ENCODE assay signal across 21 mouse cellular contexts in the genomic region with DNA sequence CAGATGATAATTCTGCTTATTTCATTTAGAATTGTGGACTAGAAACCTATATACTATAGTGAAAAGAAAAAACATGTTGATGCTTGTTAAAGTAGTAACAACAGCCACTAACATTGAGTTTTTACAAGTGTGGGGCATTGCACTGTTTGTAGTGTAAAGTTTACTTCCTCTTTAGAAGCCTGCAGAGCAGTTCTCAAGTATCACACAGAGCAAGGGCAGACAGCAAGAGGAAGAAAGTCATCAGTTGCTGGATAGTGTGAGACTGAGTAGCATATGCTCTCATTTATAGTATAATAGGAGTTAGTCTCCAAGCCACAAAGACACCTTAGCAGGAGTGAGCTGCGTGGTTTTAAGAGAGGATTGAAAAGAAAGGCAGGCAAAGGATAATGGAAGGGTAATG.
DNase-seq lines count a peak whose midpoint lies in the region; ATAC-seq and TF ChIP-seq lines count a peak whose summit lies in the region.
"Had no signal": no experiment of that assay in that cellular context is flagged by ENCODE, and none has a peak within 500 bp of the region (broad histone marks: within the 10 kb centered on the region; RNA-seq: fewer than 3 reads in every experiment).

No protein-coding gene starts in this region.

- ATAC-seq in hematopoietic stem cell, adult 5-6 weeks (replicated peaks in 1 of 2; ENCODE audit: insufficient read depth in 1 of 2, low FRiP score in 2 of 2, low TSS enrichment in 1 of 2, low read depth in 1 of 2, poor library complexity in 2 of 2, severe bottlenecking in 2 of 2): peak; percentile 71 to 87; a peak in 3 of 4 replicates
- ATAC-seq: forebrain, embryonic 14.5 days; intestine, embryonic 16.5 days had no signal

- no peak overlapping the region for H3K9ac ChIP-seq in MEL (ENCODE audit: control insufficient read depth, low read depth, low read length, poor library complexity, severe bottlenecking)
- H3K9ac ChIP-seq: hindbrain, embryonic 15.5 days had no signal

- no peaks in the 10 kb centered on the region for H3K27me3 ChIP-seq in MEL (ENCODE audit: control insufficient read depth in 1 of 2, insufficient read depth in 2 of 2, low read length in 2 of 2)
- no peaks in the 10 kb centered on the region for H3K27me3 ChIP-seq in splenic B cell, adult 2 months (ENCODE audit: control insufficient read depth, insufficient read depth, low read length, poor library complexity, severe bottlenecking)
- H3K27me3 ChIP-seq: CH12.LX; hindbrain, embryonic 15.5 days had no signal

- TF ChIP-seq RAD21 in MEL (IDR thresholded peaks at IDR 0.05; ENCODE audit: low read depth, low read length): no peak

- no peak for TF ChIP-seq CTCF in MEL (IDR thresholded peaks at IDR 0.05 in 2 of 3, conservative IDR thresholded peaks at IDR 0.05 in 1 of 3; ENCODE audit: control insufficient read depth in 1 of 3, insufficient read depth in 1 of 3, low read depth in 2 of 3, low read length in 3 of 3, poor library complexity in 1 of 3, severe bottlenecking in 1 of 3)

- H3K4me3 ChIP-seq in MEL (ENCODE audit: control insufficient read depth in 1 of 2, insufficient read depth in 1 of 2, low read depth in 2 of 2, low read length in 2 of 2): no peak overlapping the region
- H3K4me3 ChIP-seq: embryonic facial prominence, embryonic 10.5 days; erythroblast, embryonic 14.5 days; forebrain, embryonic 10.5 days; heart, adult 2 months; hindbrain, embryonic 15.5 days had no signal

- no peak for TF ChIP-seq POLR2A in MEL (IDR thresholded peaks at IDR 0.05; ENCODE audit: control insufficient read depth in 1 of 2, insufficient read depth in 1 of 2, low read depth in 1 of 2, low read length in 2 of 2, poor library complexity in 1 of 2)

- no peak for TF ChIP-seq EP300 in MEL (IDR thresholded peaks at IDR 0.05; ENCODE audit: low read depth in 1 of 2, low read length in 2 of 2)

- H3K36me3 ChIP-seq in MEL (ENCODE audit: control insufficient read depth in 1 of 2, insufficient read depth in 2 of 2, low read length in 2 of 2): no peaks in the 10 kb centered on the region; a peak in 2 of 4 replicates
- no peaks in the 10 kb centered on the region for H3K36me3 ChIP-seq in splenic B cell, adult 2 months (ENCODE audit: control insufficient read depth, insufficient read depth, low read length, poor library complexity, severe bottlenecking)
- H3K36me3 ChIP-seq: hindbrain, embryonic 15.5 days had no signal

- H3K9me3 ChIP-seq in MEL (replicated peaks; ENCODE audit: insufficient read depth, low read length): no peaks in the 10 kb centered on the region
- H3K9me3 ChIP-seq: embryonic facial prominence, embryonic 10.5 days; forebrain, embryonic 10.5 days; hindbrain, embryonic 15.5 days had no signal

- H3K27ac ChIP-seq in MEL (ENCODE audit: control insufficient read depth, low read depth, low read length): no peak overlapping the region
- H3K27ac ChIP-seq: embryonic facial prominence, embryonic 10.5 days; forebrain, embryonic 10.5 days; heart, adult 2 months; hindbrain, embryonic 15.5 days had no signal

- H3K79me2 ChIP-seq in MEL (ENCODE audit: control insufficient read depth, insufficient read depth, low read length, poor library complexity): no peaks in the 10 kb centered on the region

- peaks cover 0 to 2% of the 10 kb centered on the region in 2 experiments; a peak in 2 of 4 replicates for H3K4me1 ChIP-seq in MEL (ENCODE audit: control insufficient read depth in 1 of 2, insufficient read depth in 2 of 2, low read length in 2 of 2)
- H3K4me1 ChIP-seq: embryonic facial prominence, embryonic 10.5 days; forebrain, embryonic 10.5 days; hindbrain, embryonic 15.5 days had no signal

- DNase-seq in spleen, postnatal 36 days (ENCODE audit: low spot score in 2 of 2): peak; percentile 24 to 45
- no peak for DNase-seq in spleen, postnatal 14 days (ENCODE audit: low spot score in 2 of 2)
- DNase-seq in MEL (ENCODE audit: low read depth, low spot score): peak; percentile 68
- DNase-seq in splenic B cell, adult 2 months (ENCODE audit: low read depth, low spot score): peak; percentile 62
- no peak for DNase-seq in yolk sac, embryonic 10.5 days (ENCODE audit: low spot score)
- DNase-seq in urinary bladder, adult 2 months (ENCODE audit: low spot score): no peak
- DNase-seq in right cerebral cortex, postnatal 25 days: no peak
- DNase-seq: adrenal gland, postnatal 14 days; cerebellum, adult 11-12 months; cerebellum, adult 9-11 months; cerebellum, postnatal 36 days; gastrocnemius, postnatal 36 days; heart, adult 2 months had no signal

TF ChIP-seq in MEL, 35 proteins besides CTCF, POLR2A, EP300 and RAD21:
- TF ChIP-seq JUND (IDR thresholded peaks at IDR 0.05; ENCODE audit: low read depth, low read length): no peak
- no peak for TF ChIP-seq KAT2A (conservative IDR thresholded peaks at IDR 0.05; ENCODE audit: low read depth, low read length)
- TF ChIP-seq ETS1 (IDR thresholded peaks at IDR 0.05; ENCODE audit: low read depth, low read length): no peak
- no peak for TF ChIP-seq E2F4 (IDR thresholded peaks at IDR 0.05; ENCODE audit: borderline replicate concordance, low read depth, low read length)

Comparison
In these comparisons a context has a peak if more than half of its experiments do, and no peak if none do; other contexts are left out.
1. DNase-seq: peak in spleen, postnatal 36 days (2 of 2), MEL (single experiment) and splenic B cell, adult 2 months (single experiment); none in spleen, postnatal 14 days (0 of 2), yolk sac, embryonic 10.5 days (single experiment), urinary bladder, adult 2 months (single experiment) and right cerebral cortex, postnatal 25 days (single experiment).